Mouse (Mus musculus) layer of hippocampus, adult 9-10 months (tissue): ENCODE results near the gene Prss16.

Source experiments
- DNase-seq: peaks from one replicate; pipeline ENCODE4 v3.0.0; 2022; ENCODE audit warnings: low spot score

Gene Prss16

GRCm38 (mm10) chr13:22036149-22036956 is 26.8 kb upstream of the Prss16 start:
- no peak for DNase-seq

- DNase-seq, result peak; percentile 85
These were observed 26.0 kb upstream of the Prss16 start, which contains the start of the genes Hist1h2ah and Hist1h2bk for GRCm38 (mm10) chr13:22035267-22036148. Gene Hist1h2ah, minus strand, starts transcription at chr13:22035568. Gene Hist1h2bk, plus strand, starts transcription at chr13:22035870.

- DNase-seq, result no peak
These were observed 25.1 kb upstream of the Prss16 start for GRCm38 (mm10) chr13:22034443-22035266.

GRCm38 (mm10) chr13:22033741-22034442 is 24.4 kb upstream of the Prss16 start:
- DNase-seq, result no peak

- no peak for DNase-seq
These were observed 21.0 kb upstream of the Prss16 start for GRCm38 (mm10) chr13:22030493-22030892.

GRCm38 (mm10) chr13:22029928-22030327 is 20.4 kb upstream of the Prss16 start:
- no peak for DNase-seq

- DNase-seq, result peak; percentile 97
These were observed 19.3 kb upstream of the Prss16 start for GRCm38 (mm10) chr13:22028673-22029460.

GRCm38 (mm10) chr13:22026058-22027031 is 16.8 kb upstream of the Prss16 start:
- DNase-seq, result peak; percentile 72

- DNase-seq, result no peak
These were observed 12.7 kb upstream of the Prss16 start for GRCm38 (mm10) chr13:22022241-22022640.

GRCm38 (mm10) chr13:22021581-22021980 is 12.0 kb upstream of the Prss16 start:
- DNase-seq, result no peak

- DNase-seq, result no peak
These were observed 11.4 kb upstream of the Prss16 start for GRCm38 (mm10) chr13:22020901-22021339.

- no peak for DNase-seq
These were observed 10.6 kb upstream of the Prss16 start for GRCm38 (mm10) chr13:22019934-22020835.

- peak; percentile 69 for DNase-seq
These were observed 6.2 kb upstream of the Prss16 start for GRCm38 (mm10) chr13:22015479-22016450.

- no peak for DNase-seq
These were observed 4.9 kb upstream of the Prss16 start for GRCm38 (mm10) chr13:22014411-22014845.

GRCm38 (mm10) chr13:22013716-22014115 is 4.2 kb upstream of the Prss16 start:
- DNase-seq, result no peak

GRCm38 (mm10) chr13:22008707-22009106 is 835 bp downstream of the Prss16 start:
- no peak for DNase-seq

GRCm38 (mm10) chr13:22007872-22008271 is 1.7 kb downstream of the Prss16 start:
- no peak for DNase-seq
